Mouse (Mus musculus) heart, embryonic 14.5 days (tissue): ENCODE data around the gene Atg9b. TPM values are rescaled to one million over a fixed set of nuclear protein-coding genes. Genes with fewer than 3 reads are reported as not detected.

ENCODE experiments used
- ATAC-seq: fragments of 200-750 bp; cut with Nextera tagmentation; 2 replicates; pipeline ENCODE4 v1.8.0; 2017; ENCODE audit warnings: low read depth, moderate TSS enrichment; ENCODE audit not compliant: insufficient number of reproducible peaks, insufficient read depth, low FRiP score
- H3K27ac ChIP-seq, 2 experiments: fragments of 200-500 bp in 1 of 2; fragments of 300-500 bp in 1 of 2; sonication (generic) in 1 of 2; replicated peaks in 1 of 2; 2 replicates each; pipeline ENCODE4 v1.5.1; 2012 to 2014; ENCODE audit warnings: low read depth in 2 of 2, low read length in 2 of 2, control low read depth in 1 of 2, mild to moderate bottlenecking in 1 of 2, mixed read lengths in 1 of 2; ENCODE audit not compliant: control insufficient read depth in 1 of 2, insufficient read depth in 1 of 2
- H3K27me3 ChIP-seq: fragments of 300-500 bp; sonication (generic); 2 replicates; pipeline ENCODE4 v1.6.1; 2014; ENCODE audit warnings: mild to moderate bottlenecking, low read length, control low read depth; ENCODE audit not compliant: control insufficient read depth, insufficient read depth
- H3K36me3 ChIP-seq: fragments of 300-500 bp; sonication (generic); 2 replicates; pipeline ENCODE4 v1.6.1; 2014; ENCODE audit warnings: mild to moderate bottlenecking, control low read depth, low read length, mixed read lengths; ENCODE audit not compliant: control insufficient read depth, insufficient read depth
- H3K4me1 ChIP-seq, 2 experiments: fragments of 200-500 bp in 1 of 2; fragments of 300-500 bp in 1 of 2; sonication (generic) in 1 of 2; 2 replicates each; pipeline ENCODE4 v1.6.1; 2012 to 2014; ENCODE audit warnings: low read length in 2 of 2, control low read depth in 1 of 2, mixed read lengths in 1 of 2; ENCODE audit not compliant: control insufficient read depth in 2 of 2, insufficient read depth in 2 of 2
- H3K4me2 ChIP-seq: fragments of 300-500 bp; sonication (generic); 2 replicates; pipeline ENCODE4 v1.6.1; 2014; ENCODE audit warnings: mild to moderate bottlenecking, low read length
- H3K4me3 ChIP-seq, 2 experiments: fragments of 200-500 bp in 1 of 2; fragments of 300-500 bp in 1 of 2; sonication (generic) in 1 of 2; 2 replicates each; pipeline ENCODE4 v1.5.1; 2012 to 2014; ENCODE audit warnings: low read length in 2 of 2, mild to moderate bottlenecking in 2 of 2, control low read depth in 1 of 2, low read depth in 1 of 2, moderate library complexity in 1 of 2; ENCODE audit not compliant: control insufficient read depth in 1 of 2, insufficient read depth in 1 of 2
- H3K9ac ChIP-seq: fragments of 300-500 bp; sonication (generic); 2 replicates; pipeline ENCODE4 v1.6.1; 2014; ENCODE audit warnings: mild to moderate bottlenecking, low read length
- H3K9me3 ChIP-seq: fragments of 300-500 bp; sonication (generic); 2 replicates; pipeline ENCODE4 v1.6.1; 2016; ENCODE audit warnings: low read length, control low read depth; ENCODE audit not compliant: control insufficient read depth
- WGBS: fragments of 180-500 bp; shearing (Covaris S2); extraction: QIAGEN DNeasy Blood & Tissue Kit; methylation state at CpG from one replicate; pipeline ENCODE4 v1.1.7; 2014; 5-methylcytosine and 5-hydroxymethylcytosine counted together
- polyA plus RNA-seq: library from polyadenylated mRNA; unstranded; fragments of >200 nt; fragmentation: Nextera tagmentation; extraction: Ambion mirVana; gene quantifications from 2 replicates; pipeline ENCODE4 v1.2.1, GENCODE M21; 2014

The Atg9b gene
- 1.0 and 1.5 TPM in 2 replicates for polyA plus RNA-seq

GRCm38 (mm10) chr5:24391864-24392263 lies at the start of gene Atg9b:
Gene Atg9b, minus strand, starts transcription at chr5:24392143.
- WGBS, result 82% methylated on average over 7 of the region's 7 CpGs
- Histone ChIP-seq H3K9ac (no peak within 1 kb of the TSS), H3K4me1 (peaks cover 19 to 38% of the 10 kb centered on the region in 2 experiments), H3K27me3 (no peaks in the 10 kb centered on the region), H3K4me3 (no peak within 1 kb of the TSS), H3K36me3 (0 out of 2 replicates have a peak, but pooled peaks cover 3% of the 10 kb centered on the region), H3K4me2 (no peak within 1 kb of the TSS), H3K27ac (0 out of 4 replicates have a peak within 1 kb of the TSS, but pooled peaks of 1 of the 2 experiments have one; percentile 19), H3K9me3 (no peaks in the 10 kb centered on the region)
- no peak for ATAC-seq

- Histone ChIP-seq H3K9ac (no peak overlapping the region), H3K27me3 (no peaks in the 10 kb centered on the region), H3K4me2 (no peak overlapping the region), H3K9me3 (no peaks in the 10 kb centered on the region), H3K4me1 (peaks cover 9 to 15% of the 10 kb centered on the region in 2 experiments; a peak in 3 of 4 replicates), H3K27ac (no peak overlapping the region), H3K36me3 (peaks cover 81% of the 10 kb centered on the region), H3K4me3 (no peak overlapping the region)
- ATAC-seq, result no peak
- WGBS, result 92% methylated on average over 8 of the region's 8 CpGs
Observed at GRCm38 (mm10) chr5:24441187-24441586, 49.2 kb upstream of the Atg9b start.

- Histone ChIP-seq H3K4me2 (no peak overlapping the region), H3K36me3 (peaks cover 99% of the 10 kb centered on the region), H3K27me3 (no peaks in the 10 kb centered on the region), H3K27ac (peak overlapping the region in 1 of 2 experiments; percentile 33; a peak in 1 of 4 replicates), H3K9me3 (no peaks in the 10 kb centered on the region), H3K4me3 (no peak overlapping the region), H3K4me1 (peaks cover 0 to 5% of the 10 kb centered on the region in 2 experiments; a peak in 2 of 4 replicates), H3K9ac (no peak overlapping the region)
- ATAC-seq, result no peak
- 81% methylated on average over 8 of the region's 8 CpGs for WGBS
Observed at GRCm38 (mm10) chr5:24433993-24434392, 42.0 kb upstream of the Atg9b start.

- Histone ChIP-seq H3K4me3 (no peak overlapping the region), H3K36me3 (peaks cover 45% of the 10 kb centered on the region), H3K4me1 (peaks cover 31 to 43% of the 10 kb centered on the region in 2 experiments), H3K9ac (peak overlapping the region; percentile 25; the same call in 1 of the 2 replicates), H3K27me3 (no peaks in the 10 kb centered on the region), H3K9me3 (no peaks in the 10 kb centered on the region), H3K27ac (no peak overlapping the region), H3K4me2 (no peak overlapping the region)
- ATAC-seq, result no peak
- 27% methylated on average over 9 of the region's 9 CpGs for WGBS
Observed at GRCm38 (mm10) chr5:24428596-24428995, 36.7 kb upstream of the Atg9b start.

GRCm38 (mm10) chr5:24427981-24428402 lies 36.0 kb upstream of the Atg9b start:
- no peak for ATAC-seq
- peaks cover 39% of the 10 kb centered on the region for H3K36me3 ChIP-seq
- H3K27me3 ChIP-seq, result no peaks in the 10 kb centered on the region
- no peak overlapping the region for H3K4me3 ChIP-seq
- no peaks in the 10 kb centered on the region for H3K9me3 ChIP-seq
- peak overlapping the region; percentile 25; the same call in 1 of the 2 replicates for H3K9ac ChIP-seq
- peaks cover 32 to 43% of the 10 kb centered on the region in 2 experiments for H3K4me1 ChIP-seq
- WGBS, result 18% methylated on average over 15 of the region's 15 CpGs
- H3K4me2 ChIP-seq, result peak overlapping the region; percentile 26
- no peak overlapping the region for H3K27ac ChIP-seq

GRCm38 (mm10) chr5:24427285-24427633 lies 35.3 kb upstream of the Atg9b start:
- ATAC-seq, result no peak
- Histone ChIP-seq H3K9me3 (no peaks in the 10 kb centered on the region), H3K9ac (no peak overlapping the region), H3K27me3 (no peaks in the 10 kb centered on the region), H3K4me2 (peak overlapping the region; percentile 94), H3K36me3 (peaks cover 31% of the 10 kb centered on the region), H3K4me3 (0 out of 4 replicates have a peak overlapping the region, but pooled peaks of 1 of the 2 experiments have one; percentile 72), H3K27ac (no peak overlapping the region), H3K4me1 (peaks cover 36 to 49% of the 10 kb centered on the region in 2 experiments)
- 34% methylated on average over 12 of the region's 12 CpGs for WGBS

GRCm38 (mm10) chr5:24426556-24427284 lies 34.8 kb upstream of the Atg9b start:
- ATAC-seq, result no peak
- peaks cover 26% of the 10 kb centered on the region for H3K36me3 ChIP-seq
- WGBS, result 27% methylated on average over 9 of the region's 9 CpGs
- H3K4me1 ChIP-seq, result peaks cover 36 to 49% of the 10 kb centered on the region in 2 experiments
- no peaks in the 10 kb centered on the region for H3K27me3 ChIP-seq
- H3K9me3 ChIP-seq, result no peaks in the 10 kb centered on the region
- H3K4me3 ChIP-seq, result peak overlapping the region; percentile 72 to 78
- peak overlapping the region; percentile 94 for H3K4me2 ChIP-seq
- H3K27ac ChIP-seq, result no peak overlapping the region
- H3K9ac ChIP-seq, result peak overlapping the region; percentile 85
